Mouse (Mus musculus): ENCODE measurements around the gene Dpysl5.

- TF ChIP-seq CTCF (IDR thresholded peaks at IDR 0.05; ENCODE audit: extremely low read depth, insufficient read depth, low read length) = no peak
- no peak for TF ChIP-seq POLR2A (IDR thresholded peaks at IDR 0.05; ENCODE audit: extremely low read depth, insufficient read depth, low read length)
Measured at GRCm38 (mm10) chr5:30780699-30781098, 69.3 kb downstream of the Dpysl5 start.
